Mouse (Mus musculus) regulatory T cell (primary cell): ENCODE measurements around the gene Cmas.

ENCODE experiments used
- in situ Hi-C: fragments of 300-600 bp; cut with MboI, MseI; formaldehyde crosslinking; loops from one replicate; pipeline ENCODE4 v1.15.1; 2025; ENCODE audit warnings: high pct_unique_total_duplicates

The Cmas gene

GRCm38 (mm10) chr6:142792241-142792968 lies 35.9 kb downstream of the Cmas start:
- in situ Hi-C loops, result no loop called here

- in situ Hi-C loops, result no loop called here
These were observed 37.0 kb downstream of the Cmas start for GRCm38 (mm10) chr6:142793468-142793867.

DNA sequence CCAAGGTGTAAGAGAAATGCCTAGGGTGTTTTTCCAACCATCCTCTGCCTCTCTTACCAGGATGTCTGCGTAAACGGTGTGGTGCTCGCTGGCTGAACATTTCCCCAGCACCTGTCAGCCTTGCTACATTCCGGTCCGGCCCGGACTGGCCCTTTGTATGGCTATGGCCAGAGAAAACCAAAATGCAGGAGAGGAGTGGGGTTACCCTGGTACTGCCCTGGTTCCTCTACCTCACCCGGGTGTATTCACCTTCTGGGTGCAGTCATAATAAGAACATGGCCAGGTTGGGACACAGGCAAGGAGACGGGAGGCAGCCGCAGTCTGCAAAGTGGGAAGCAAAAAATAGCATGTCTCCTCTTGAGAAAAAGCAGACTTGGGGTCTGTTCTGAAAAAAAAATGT lies 38.6 kb downstream of the Cmas start:
- in situ Hi-C loops, result no loop called here

- in situ Hi-C loops, result no loop called here
These were observed 39.4 kb downstream of the Cmas start for GRCm38 (mm10) chr6:142795655-142796441.

- in situ Hi-C loops, result no loop called here
These were observed 41.5 kb downstream of the Cmas start for GRCm38 (mm10) chr6:142797996-142798395.

DNA sequence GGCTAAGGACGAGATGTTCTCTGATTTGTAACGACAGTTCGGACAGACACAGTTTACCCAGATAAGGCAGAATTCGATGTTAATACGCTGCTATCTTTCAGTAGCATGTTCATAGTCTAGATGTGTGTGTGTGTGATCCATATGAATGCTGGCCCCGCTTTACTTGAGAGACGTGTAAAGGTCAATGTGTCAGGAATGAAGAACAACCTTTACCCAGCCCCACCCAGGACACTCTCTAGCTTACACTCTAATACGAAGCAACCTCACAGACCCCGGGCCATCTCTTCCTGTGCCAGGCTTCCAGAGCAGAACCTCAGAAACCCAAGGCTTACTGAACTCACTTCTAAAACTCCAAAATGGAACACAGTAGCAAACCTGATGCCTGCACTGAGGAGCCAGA lies 42.4 kb downstream of the Cmas start:
- in situ Hi-C loops, result no loop called here

GRCm38 (mm10) chr6:142799704-142800374 lies 43.4 kb downstream of the Cmas start:
- in situ Hi-C loops, result no loop called here

GRCm38 (mm10) chr6:142801687-142802086 lies 45.2 kb downstream of the Cmas start:
- in situ Hi-C loops, result no loop called here

DNA sequence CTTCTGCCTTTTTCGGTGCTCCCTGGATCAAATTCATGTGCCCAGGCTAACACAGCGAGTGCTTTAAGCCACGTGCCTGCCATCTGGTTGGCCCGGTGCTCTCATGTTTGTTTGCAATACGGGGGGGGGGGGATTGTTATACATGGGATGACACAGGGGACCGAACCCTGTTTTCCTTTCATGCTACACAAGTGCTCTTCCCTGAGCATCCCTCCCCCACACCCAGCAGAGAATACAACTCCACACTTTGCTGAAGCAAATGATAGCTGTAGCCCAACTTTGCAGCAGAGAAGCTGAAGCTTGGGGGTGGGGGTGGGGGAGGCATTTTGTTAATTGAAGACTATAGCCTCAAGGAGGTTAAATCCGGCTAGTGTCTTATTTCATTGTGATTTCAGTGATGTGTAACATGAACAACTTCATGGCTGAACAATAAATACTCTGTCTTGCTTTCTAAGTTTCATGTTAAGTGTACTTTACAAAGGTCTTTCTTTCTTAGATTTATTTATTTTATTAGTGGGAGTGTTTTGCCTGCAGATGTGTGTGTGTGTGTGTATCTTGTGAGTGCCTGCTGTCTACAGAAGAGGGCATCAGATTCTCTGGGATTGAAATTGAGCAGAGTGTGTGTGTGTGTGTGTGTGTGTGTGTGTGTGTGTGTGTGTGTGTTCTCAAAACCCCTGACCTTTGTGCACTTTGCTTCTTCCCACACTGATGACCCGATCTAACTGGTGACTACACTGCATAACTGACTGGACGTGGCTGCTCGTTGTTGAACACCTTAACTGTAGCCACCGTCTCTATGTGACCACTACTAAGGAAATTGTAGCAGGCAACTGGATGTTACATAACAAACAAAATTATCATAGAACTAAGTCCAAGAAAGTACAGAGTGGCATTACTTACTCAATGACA lies 46.4 kb downstream of the Cmas start:
- in situ Hi-C loops, result no loop called here

DNA sequence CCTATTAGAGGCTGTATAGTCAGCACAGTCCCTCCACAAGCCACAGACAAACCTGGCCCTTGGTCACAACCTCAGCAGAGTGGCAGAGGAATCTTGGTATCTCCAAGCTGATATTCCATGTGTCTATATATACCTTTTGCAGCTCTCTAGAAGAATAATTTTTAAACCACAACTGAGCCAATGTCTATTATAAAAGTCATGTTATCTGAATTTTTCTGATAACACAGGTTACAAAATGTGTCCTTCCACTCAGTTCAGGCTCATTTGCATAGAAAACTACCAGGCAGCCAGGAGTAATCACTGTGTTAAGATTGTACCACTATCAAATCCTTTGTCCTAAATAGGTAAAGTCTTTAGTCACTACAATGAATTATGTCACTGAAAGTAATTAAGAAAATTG lies 47.9 kb downstream of the Cmas start, which contains the start of gene Sult6b2:
Sult6b2 (minus strand) TSS at position 101 of the 400 bp plus-strand sequence.
- in situ Hi-C loops, result no loop called here

- in situ Hi-C loops, result no loop called here
These were observed 49.8 kb downstream of the Cmas start for GRCm38 (mm10) chr6:142806326-142806725.

GRCm38 (mm10) chr6:142809373-142810098 lies 53.0 kb downstream of the Cmas start:
- in situ Hi-C loops, result no loop called here

- in situ Hi-C loops, result no loop called here
These were observed 53.8 kb downstream of the Cmas start for GRCm38 (mm10) chr6:142810239-142810638.

GRCm38 (mm10) chr6:142812969-142813368 lies 56.5 kb downstream of the Cmas start:
- in situ Hi-C loops, result no loop called here

DNA sequence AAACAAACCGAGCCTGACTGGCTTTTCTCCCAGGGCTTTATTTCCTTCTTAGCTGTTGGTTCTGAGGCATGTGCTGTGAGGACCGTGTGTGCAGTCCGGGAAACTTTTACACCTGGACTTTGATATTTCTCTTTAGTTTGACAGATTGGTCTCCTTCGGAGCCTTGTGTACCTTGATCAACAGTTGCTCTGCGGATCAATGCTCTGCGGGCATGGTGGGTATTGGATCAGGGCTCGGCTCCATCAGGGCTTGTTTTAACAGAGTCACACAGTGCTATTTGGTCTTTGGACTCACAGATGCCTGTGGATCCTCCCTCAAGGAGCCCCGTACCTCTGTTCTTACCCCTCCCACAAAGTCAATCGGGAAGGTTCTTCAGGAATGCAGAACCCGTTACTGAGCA lies 57.5 kb downstream of the Cmas start:
- in situ Hi-C loops, result no loop called here

GRCm38 (mm10) chr6:142814495-142814921 lies 58.0 kb downstream of the Cmas start:
- in situ Hi-C loops, result no loop called here

DNA sequence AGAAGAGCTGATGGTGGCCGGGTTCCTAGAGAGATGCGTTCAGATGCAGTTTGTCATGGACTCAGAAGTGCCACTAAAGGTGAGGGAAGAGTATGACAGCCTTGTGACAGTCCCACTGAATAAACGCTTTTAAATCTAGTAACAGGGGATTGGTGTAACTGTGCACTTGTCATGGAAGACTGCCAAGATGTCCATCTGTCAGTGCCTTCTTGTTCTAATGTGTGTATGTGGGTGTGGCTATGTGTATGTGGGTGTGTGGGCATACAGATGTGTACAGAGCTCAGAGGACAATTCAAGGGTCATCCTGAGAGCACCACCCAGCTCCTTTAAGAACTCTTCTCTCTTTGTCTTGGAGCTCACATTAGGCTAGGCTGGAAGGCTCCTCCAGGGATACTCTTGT lies 59.0 kb downstream of the Cmas start:
- in situ Hi-C loops, result loop anchor here (5.0 kb wide), 1 partner anchor 33 kb away; no protein-coding TSS in a partner anchor

- in situ Hi-C loops, result loop anchor here (5.0 kb wide), 1 partner anchor 36 kb away; no protein-coding TSS in a partner anchor
These were observed 61.8 kb downstream of the Cmas start for GRCm38 (mm10) chr6:142818306-142818705.

DNA sequence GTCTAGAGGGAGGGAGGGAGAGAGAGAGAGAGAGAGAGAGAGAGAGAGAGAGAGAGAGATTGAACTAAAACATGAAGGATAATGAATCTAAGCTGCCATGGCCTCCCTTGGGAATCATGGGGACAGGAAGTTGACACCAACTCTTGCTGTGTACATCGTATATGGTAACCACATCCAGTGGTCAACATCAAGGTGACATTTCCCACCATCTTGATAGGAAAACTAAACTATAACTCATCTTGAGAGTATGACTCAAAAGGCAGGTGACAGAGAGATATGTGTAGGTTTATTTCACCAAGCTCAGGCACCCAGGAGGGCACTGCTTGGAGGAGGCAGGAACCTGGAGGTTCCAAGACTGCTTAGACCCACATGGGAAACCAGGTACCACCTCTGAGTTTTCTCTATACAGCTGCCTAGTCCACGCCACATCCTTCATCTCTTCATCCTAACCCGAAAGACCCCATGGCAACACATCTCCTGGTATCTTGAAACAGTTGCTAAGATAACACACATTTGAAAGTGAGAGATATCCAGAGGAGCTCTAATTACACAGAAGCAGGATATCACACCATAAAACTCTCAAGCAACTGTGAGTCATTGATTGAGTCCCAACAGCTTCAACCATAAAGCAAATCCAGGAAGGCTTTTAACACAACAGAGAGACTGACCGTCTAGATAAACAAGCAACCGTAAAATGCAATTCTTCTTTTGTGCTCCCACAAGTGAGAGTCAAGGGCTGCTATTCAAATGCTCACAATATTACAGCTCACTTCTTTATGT lies 66.7 kb downstream of the Cmas start:
- in situ Hi-C loops, result no loop called here
